Mouse (Mus musculus): ENCODE measurements around the gene Mylk. TPM values are rescaled to one million over a fixed set of nuclear protein-coding genes. Genes with fewer than 3 reads are reported as not detected.
"Not testable (repeated sequence)": the region's sequence is repeated elsewhere in the genome, so short reads cannot be mapped to it uniquely, and the experiment has no call there.

Gene Mylk
- 562 and 659 TPM in 2 replicates for polyA plus RNA-seq (2015; fragmentation: Nextera tagmentation; extraction: Ambion mirVana)

- WGBS = under 1% methylated on average over 47 of the region's 48 CpGs
- ATAC-seq = peak; percentile 83
- no peaks in the 10 kb centered on the region; the same call in 1 of the 2 replicates for H3K4me1 ChIP-seq (replicated peaks; ENCODE audit: control insufficient read depth, insufficient read depth, low read length)
- H3K9me3 ChIP-seq (ENCODE audit: control insufficient read depth) = no peaks in the 10 kb centered on the region
- H3K4me3 ChIP-seq (ENCODE audit: low read depth, low read length) = peak within 1 kb of the TSS; percentile 42
- 0 out of 2 replicates have a peak within 1 kb of the TSS, but pooled peaks have one; percentile 37 for H3K9ac ChIP-seq (ENCODE audit: low read depth, low read length)
- H3K27ac ChIP-seq (ENCODE audit: low read depth, low read length) = no peak within 1 kb of the TSS
- H3K4me2 ChIP-seq (replicated peaks; ENCODE audit: low read depth) = peak within 1 kb of the TSS; percentile 81
- no peaks in the 10 kb centered on the region for H3K27me3 ChIP-seq (replicated peaks; ENCODE audit: control insufficient read depth, insufficient read depth, low read length)
- H3K36me3 ChIP-seq (ENCODE audit: control insufficient read depth, insufficient read depth) = no peaks in the 10 kb centered on the region
- peak; percentile 41; the same call in 1 of the 2 replicates for TF ChIP-seq CTCF (IDR thresholded peaks at IDR 0.05; ENCODE audit: low read depth)
These were observed at the start of gene Mylk for GRCm38 (mm10) chr16:34745065-34745585. TSS of gene Mylk (plus strand) at chr16:34745210.

DNA sequence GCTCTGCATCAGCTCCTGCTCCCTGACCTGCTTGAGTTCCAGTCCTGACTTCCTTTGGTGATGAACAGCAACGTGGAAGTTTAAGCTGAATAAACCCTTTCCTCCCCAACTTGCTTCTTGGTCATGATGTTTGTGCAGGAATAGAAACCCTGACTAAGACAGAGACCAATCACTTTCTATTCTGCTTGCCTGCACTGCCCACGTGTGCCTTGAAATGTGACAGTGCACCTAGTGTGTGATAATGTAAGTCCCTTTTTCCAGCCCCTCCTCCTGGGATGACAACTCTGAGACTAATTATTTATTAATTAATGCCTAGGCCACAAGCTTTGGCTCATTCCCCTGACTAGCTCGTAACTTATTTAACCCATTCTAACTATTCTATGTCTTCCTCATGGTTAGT, 46.3 kb upstream of the Mylk start:
- H3K36me3 ChIP-seq (ENCODE audit: control insufficient read depth, insufficient read depth); ATAC-seq; H3K27ac ChIP-seq (ENCODE audit: low read depth, low read length); H3K27me3 ChIP-seq (replicated peaks; ENCODE audit: control insufficient read depth, insufficient read depth, low read length); H3K9me3 ChIP-seq (ENCODE audit: control insufficient read depth); H3K4me3 ChIP-seq (ENCODE audit: low read depth, low read length); H3K9ac ChIP-seq (ENCODE audit: low read depth, low read length); H3K4me2 ChIP-seq (replicated peaks; ENCODE audit: low read depth); H3K4me1 ChIP-seq (replicated peaks; ENCODE audit: control insufficient read depth, insufficient read depth, low read length): not testable (repeated sequence)
- WGBS = 74% methylated on average over 3 of the region's 3 CpGs

GRCm38 (mm10) chr16:34700165-34700827, 44.7 kb upstream of the Mylk start:
- Histone ChIP-seq H3K27ac (ENCODE audit: low read depth, low read length) (no peak overlapping the region), H3K36me3 (ENCODE audit: control insufficient read depth, insufficient read depth) (0 out of 2 replicates have a peak, but pooled peaks cover under 1% of the 10 kb centered on the region), H3K4me1 (replicated peaks; ENCODE audit: control insufficient read depth, insufficient read depth, low read length) (no peaks in the 10 kb centered on the region), H3K4me2 (replicated peaks; ENCODE audit: low read depth) (no peak overlapping the region), H3K4me3 (ENCODE audit: low read depth, low read length) (no peak overlapping the region), H3K27me3 (replicated peaks; ENCODE audit: control insufficient read depth, insufficient read depth, low read length) (no peaks in the 10 kb centered on the region), H3K9ac (ENCODE audit: low read depth, low read length) (no peak overlapping the region), H3K9me3 (ENCODE audit: control insufficient read depth) (no peaks in the 10 kb centered on the region)
- peak; percentile 90 for TF ChIP-seq CTCF (IDR thresholded peaks at IDR 0.05; ENCODE audit: low read depth)
- 14% methylated on average over 7 of the region's 7 CpGs for WGBS
- ATAC-seq = peak; percentile 56

- 69% methylated on average over 6 of the region's 6 CpGs for WGBS
These were observed 44.2 kb upstream of the Mylk start for GRCm38 (mm10) chr16:34700828-34701216.

DNA sequence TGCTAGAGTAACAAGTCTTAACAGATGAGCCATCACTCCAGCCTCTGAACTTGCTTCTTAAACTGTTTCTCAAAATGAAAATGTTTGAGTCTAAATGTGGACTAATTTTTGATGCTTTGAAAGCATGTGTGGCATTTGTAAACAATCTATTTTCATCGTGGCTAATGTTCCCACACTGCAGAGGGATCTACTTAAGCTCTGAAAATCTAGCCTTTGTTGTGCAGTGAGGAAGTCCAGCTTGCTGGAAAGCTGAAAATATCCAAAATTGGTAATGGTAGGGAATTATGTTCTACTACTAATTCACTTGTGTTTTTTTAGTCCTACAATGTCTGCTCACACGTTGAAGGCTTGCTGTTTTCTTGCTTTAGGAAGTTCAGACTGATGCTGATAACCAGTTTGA, 39.0 kb upstream of the Mylk start:
- H3K27me3 ChIP-seq (replicated peaks; ENCODE audit: control insufficient read depth, insufficient read depth, low read length) = no peaks in the 10 kb centered on the region
- no peaks in the 10 kb centered on the region for H3K9me3 ChIP-seq (ENCODE audit: control insufficient read depth)
- H3K27ac ChIP-seq (ENCODE audit: low read depth, low read length) = 0 out of 2 replicates have a peak overlapping the region, but pooled peaks have one; percentile 61
- ATAC-seq = no peak
- peaks cover 14% of the 10 kb centered on the region for H3K36me3 ChIP-seq (ENCODE audit: control insufficient read depth, insufficient read depth)
- no peak overlapping the region for H3K4me3 ChIP-seq (ENCODE audit: low read depth, low read length)
- no peak for TF ChIP-seq CTCF (IDR thresholded peaks at IDR 0.05; ENCODE audit: low read depth)
- H3K4me1 ChIP-seq (replicated peaks; ENCODE audit: control insufficient read depth, insufficient read depth, low read length) = no peaks in the 10 kb centered on the region
- no peak overlapping the region for H3K4me2 ChIP-seq (replicated peaks; ENCODE audit: low read depth)
- no peak overlapping the region for H3K9ac ChIP-seq (ENCODE audit: low read depth, low read length)
- WGBS = 59% methylated on average over 2 of the region's 2 CpGs

More at GRCm38 (mm10) chr16:34700828-34701216, 44.2 kb upstream of the Mylk start:
- Histone ChIP-seq H3K4me3 (ENCODE audit: low read depth, low read length) (no peak overlapping the region), H3K4me1 (replicated peaks; ENCODE audit: control insufficient read depth, insufficient read depth, low read length) (no peaks in the 10 kb centered on the region), H3K4me2 (replicated peaks; ENCODE audit: low read depth) (no peak overlapping the region), H3K27me3 (replicated peaks; ENCODE audit: control insufficient read depth, insufficient read depth, low read length) (no peaks in the 10 kb centered on the region), H3K36me3 (ENCODE audit: control insufficient read depth, insufficient read depth) (0 out of 2 replicates have a peak, but pooled peaks cover 2% of the 10 kb centered on the region), H3K9ac (ENCODE audit: low read depth, low read length) (no peak overlapping the region), H3K27ac (ENCODE audit: low read depth, low read length) (no peak overlapping the region), H3K9me3 (ENCODE audit: control insufficient read depth) (no peaks in the 10 kb centered on the region)
- TF ChIP-seq CTCF (IDR thresholded peaks at IDR 0.05; ENCODE audit: low read depth) = no peak
- ATAC-seq = no peak

DNA sequence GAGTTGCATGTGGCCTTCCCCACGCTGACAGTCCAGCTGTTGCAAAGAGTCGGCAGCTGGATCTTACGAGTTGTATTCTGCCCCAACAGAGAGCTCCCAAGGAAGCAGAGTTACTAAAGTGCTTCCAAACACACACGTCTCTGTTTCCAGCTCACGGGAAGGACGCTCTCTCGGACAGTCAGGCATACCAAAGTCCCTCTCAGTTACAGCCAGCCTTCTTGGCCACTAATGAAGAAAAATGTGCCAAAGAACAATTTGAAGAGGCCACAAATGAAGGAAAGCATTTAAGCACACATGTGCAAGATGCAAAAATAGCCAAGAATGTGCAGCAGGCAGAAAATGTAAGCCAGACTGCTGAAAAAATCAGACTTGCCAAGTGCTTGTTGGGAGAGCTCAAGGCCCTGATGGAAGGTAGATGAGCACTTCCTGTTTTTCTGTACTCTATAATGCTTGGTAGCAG, 38.5 kb upstream of the Mylk start:
- ATAC-seq = no peak
- no peak overlapping the region for H3K4me2 ChIP-seq (replicated peaks; ENCODE audit: low read depth)
- peak overlapping the region; percentile 61; the same call in 1 of the 2 replicates for H3K27ac ChIP-seq (ENCODE audit: low read depth, low read length)
- H3K9ac ChIP-seq (ENCODE audit: low read depth, low read length) = no peak overlapping the region
- H3K9me3 ChIP-seq (ENCODE audit: control insufficient read depth) = no peaks in the 10 kb centered on the region
- H3K27me3 ChIP-seq (replicated peaks; ENCODE audit: control insufficient read depth, insufficient read depth, low read length) = no peaks in the 10 kb centered on the region
- H3K4me3 ChIP-seq (ENCODE audit: low read depth, low read length) = no peak overlapping the region
- H3K36me3 ChIP-seq (ENCODE audit: control insufficient read depth, insufficient read depth) = peaks cover 14% of the 10 kb centered on the region
- TF ChIP-seq CTCF (IDR thresholded peaks at IDR 0.05; ENCODE audit: low read depth) = no peak
- H3K4me1 ChIP-seq (replicated peaks; ENCODE audit: control insufficient read depth, insufficient read depth, low read length) = no peaks in the 10 kb centered on the region
- WGBS = 65% methylated on average over 7 of the region's 7 CpGs

All from intestine, postnatal 0 days (tissue).